Mouse (Mus musculus): ENCODE measurements around the gene Sgpp2.

Sgpp2 gene

DNA sequence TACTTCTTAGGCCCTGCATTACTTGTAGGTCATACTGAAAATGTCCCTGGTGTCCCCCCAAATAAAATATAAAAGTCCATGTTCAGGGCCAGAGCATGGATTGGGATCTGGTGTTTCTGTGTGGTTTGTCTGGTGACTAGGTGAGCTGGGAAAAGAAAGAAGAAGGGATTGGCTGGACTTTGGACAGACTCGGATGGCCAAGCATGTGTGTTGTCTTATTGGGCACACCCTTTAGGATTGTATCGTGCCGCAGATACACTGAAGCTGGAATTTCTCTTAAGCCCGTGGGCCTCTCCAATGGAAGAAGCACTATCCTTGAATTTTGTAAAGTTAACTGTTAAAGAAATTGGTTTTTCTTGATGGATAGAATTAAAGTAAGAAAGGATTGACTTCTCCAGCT, 91.3 kb downstream of the Sgpp2 start:
- no peak for DNase-seq (ENCODE audit: low spot score)

DNA sequence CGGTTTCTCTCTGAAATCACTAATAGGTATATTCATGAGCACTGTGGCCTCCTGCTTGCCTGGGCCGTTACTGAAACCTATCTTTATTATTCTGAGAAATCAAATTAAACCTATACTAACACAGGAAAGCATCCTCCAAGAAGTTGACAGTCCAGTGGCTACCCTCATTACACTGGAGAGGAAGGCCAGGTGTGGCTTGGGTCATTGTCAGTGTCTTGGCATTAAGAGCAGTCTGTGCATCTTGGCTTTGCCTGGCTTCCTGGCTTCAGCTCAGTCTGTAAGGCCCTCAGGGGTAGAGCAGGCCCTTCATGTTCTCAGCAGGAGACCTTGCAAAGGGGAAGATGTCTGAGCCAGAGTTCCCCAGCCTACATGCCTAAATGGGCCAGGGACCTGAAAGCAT, 99.3 kb downstream of the Sgpp2 start:
- no peak for DNase-seq (ENCODE audit: low spot score)

- no peak for DNase-seq (ENCODE audit: low spot score)
Measured at GRCm38 (mm10) chr1:78412668-78413067, 102.5 kb downstream of the Sgpp2 start.

DNA sequence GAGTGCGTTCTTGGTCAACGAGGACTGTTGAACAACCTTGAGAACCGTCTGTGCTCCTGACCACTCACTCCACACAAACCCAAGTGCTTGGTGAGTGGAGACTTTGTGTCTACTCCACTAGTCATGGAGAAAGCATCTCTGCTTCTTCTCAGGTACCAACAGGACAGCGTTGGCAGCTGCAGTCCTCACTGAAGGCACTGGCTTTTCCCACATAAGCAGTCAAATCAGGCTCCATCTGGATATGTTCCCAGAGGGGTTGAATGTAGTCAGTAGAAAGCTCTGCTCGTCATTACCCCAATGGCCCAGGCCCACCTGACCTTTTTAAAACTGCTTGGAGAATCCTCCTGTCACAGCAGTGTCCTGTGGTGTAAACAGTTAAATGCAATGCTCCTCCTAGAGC, 104.3 kb downstream of the Sgpp2 start:
- DNase-seq (ENCODE audit: low spot score) = no peak

- no peak for DNase-seq (ENCODE audit: low spot score)
Measured at GRCm38 (mm10) chr1:78417154-78417911, 107.2 kb downstream of the Sgpp2 start.

DNA sequence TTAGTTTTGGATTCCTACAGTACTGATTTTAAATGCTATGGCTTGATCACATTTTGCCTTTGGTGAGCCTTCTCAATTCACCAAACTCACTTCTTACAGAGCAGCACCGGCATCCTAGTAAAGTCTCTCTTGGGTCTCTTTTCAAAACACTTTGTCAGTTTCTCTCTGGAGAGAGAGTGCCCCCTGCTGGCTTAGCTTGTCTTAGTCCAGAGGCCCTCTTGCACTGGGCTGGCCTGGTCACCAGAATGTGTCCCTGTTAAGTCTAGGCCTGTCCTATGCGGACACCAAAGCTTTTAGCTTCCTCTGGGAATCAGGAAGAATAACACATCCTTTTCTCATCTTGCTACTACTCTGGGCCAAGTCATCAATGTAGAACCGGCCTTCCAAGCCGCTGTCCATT, 109.4 kb downstream of the Sgpp2 start:
- peak; percentile 77 for DNase-seq (ENCODE audit: low spot score)

DNA sequence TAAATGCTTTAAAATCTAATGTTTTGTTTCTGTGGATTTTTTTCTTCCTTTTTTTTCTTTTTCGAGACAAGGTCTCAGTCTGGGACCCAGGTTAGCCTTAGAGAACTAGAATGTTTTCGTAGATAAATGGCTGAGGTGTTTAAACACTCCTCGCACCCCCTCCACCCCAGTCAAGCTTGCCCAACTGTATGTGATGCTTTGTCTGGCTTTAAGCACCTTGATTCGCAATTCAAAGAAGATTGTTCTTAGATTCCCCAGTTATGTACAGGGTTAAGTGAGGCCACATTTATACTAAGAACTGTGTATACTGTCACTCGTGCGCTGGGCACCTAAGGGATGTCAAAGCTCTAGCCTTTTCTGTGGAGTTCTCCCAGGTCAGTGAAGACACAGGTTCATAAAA, 110.1 kb downstream of the Sgpp2 start:
- DNase-seq (ENCODE audit: low spot score) = no peak

DNA sequence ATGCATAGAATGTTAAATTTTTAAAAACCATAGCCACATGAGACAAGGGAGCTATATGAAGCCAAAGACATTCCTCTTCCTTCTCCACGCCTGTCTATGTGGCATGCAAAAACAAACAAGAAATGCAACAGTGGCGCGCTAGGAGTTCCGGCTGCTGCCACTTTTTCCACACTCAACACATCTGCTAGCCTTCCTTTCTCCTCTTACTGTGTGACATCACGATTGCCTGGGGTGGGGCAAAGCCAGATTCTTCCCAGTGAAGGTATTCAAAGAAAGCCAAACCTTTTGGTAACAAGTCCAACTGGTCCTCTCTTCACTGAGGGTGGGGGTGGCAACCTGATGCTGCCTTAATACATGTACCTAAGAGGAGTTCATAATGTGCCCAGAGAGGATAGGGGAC, 111.6 kb downstream of the Sgpp2 start:
- no peak for DNase-seq (ENCODE audit: low spot score)

DNA sequence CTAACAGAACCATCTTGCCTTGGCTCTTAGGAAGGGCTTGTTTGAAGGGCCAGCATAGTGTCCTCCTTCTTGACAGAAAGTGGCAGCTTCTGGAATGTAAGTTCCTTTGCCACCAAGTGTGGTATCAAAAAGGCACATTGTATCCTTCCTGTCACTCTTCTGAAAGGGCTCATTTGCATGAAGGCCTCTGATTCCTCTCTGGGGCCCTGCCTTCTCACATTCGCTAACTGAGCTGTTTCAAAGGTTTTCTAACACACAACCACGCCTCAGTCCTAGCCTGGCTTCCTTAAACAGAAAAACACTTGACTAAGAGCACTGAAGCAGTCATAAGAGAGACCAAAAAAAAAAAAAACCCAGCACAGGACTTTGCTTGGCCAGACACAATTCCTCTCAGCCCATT, 112.4 kb downstream of the Sgpp2 start:
- DNase-seq (ENCODE audit: low spot score) = no peak

DNA sequence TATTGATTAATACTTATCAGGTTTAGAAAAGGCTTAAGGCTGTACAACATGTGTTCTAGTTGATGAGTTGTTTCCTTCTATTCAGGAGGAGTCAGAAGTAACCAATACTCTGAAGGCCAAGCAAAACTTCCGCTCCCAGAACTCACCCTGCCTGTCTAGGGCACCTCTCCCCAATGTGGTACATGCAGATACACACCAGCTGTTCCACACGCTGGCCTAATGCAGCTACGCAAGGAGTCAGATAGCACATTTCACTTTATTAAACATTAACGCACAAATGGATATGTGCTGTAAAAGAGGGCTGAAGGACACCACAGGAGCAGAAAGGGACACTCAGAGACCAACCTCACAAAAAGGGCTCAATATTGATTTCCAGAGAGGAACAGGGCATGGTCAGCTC, 114.7 kb downstream of the Sgpp2 start:
- no peak for DNase-seq (ENCODE audit: low spot score)

DNA sequence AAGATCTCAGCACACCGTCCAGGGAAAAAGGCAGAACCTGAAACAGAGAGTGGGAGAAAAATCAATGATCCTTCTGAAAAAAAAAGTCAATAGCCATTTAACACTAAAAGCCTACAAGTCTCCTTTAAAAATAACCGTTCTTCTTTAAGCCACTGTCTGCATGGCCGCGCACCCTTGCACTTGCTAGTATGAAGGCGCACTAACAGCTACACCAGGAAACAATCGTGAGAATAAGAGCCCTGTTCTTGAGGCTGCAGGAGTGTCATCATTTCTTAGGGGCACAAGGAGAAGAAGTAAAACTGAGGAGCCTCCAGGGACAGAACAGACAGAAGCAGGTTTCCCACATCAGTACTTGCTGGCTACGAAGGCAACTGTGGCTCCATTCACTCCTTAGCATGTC, 115.2 kb downstream of the Sgpp2 start:
- no peak for DNase-seq (ENCODE audit: low spot score)

DNA sequence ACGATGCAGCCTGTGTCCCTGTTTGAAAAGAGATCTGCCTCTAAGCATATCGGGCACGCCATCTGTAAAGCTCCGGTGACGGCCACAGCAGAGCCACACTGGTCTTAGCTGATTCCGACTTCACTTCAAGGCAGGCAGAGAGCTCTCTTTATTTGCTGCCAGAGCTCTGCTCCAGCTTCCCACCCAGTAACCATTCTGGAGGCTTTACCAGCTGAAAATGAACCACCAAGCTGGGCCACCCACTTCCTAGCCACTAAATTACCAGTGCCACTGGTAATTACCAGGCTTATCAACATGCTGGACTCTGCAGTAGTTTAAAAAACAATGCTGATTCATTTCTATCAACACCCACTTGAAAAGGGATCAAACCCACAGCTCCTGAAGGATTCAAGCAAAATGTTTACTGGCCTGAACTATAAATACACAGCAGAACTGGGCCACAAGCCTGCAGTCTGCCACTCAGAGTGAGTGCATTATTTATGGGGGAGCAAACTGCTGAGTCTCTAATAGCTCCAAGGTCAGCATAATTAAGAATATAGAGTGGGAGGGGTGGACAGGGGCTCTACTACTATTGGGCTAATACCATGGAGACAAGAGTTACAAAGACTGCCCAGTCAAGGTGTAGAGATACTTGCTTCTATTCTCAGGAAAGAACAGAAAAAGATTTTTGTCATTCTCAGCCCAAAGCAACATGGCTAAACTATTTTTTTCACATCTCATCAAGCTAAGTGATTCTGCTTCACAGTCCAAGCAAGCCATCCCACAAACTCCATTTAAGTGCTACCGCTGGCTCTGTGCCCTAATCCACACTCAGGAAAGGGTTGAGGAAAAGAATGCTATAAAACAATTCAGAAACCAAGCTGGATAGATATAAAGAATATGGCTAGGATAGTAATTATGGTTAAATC, 115.9 kb downstream of the Sgpp2 start:
- DNase-seq (ENCODE audit: low spot score) = no peak

DNA sequence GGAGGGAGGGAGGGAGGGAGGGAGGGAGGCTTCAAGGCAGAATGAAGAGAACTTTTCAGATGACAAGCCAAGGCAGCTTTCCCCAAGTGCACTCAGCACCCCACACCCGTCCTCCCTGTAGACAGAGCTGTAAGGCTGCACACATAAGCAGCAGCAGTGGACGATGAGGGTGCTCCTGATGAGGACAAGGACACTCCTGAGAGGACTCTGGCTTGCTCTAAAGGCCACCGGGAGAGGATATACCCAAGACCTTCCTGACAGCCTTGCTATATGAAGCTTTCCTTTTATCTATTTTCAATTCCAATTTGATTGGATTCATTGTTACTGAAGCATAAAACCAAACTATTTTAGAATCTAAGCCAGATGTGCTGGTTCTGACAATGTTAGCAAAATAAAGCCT, 116.7 kb downstream of the Sgpp2 start:
- DNase-seq (ENCODE audit: low spot score) = no peak

GRCm38 (mm10) chr1:78428851-78429250, 118.7 kb downstream of the Sgpp2 start:
- DNase-seq (ENCODE audit: low spot score) = no peak

DNA sequence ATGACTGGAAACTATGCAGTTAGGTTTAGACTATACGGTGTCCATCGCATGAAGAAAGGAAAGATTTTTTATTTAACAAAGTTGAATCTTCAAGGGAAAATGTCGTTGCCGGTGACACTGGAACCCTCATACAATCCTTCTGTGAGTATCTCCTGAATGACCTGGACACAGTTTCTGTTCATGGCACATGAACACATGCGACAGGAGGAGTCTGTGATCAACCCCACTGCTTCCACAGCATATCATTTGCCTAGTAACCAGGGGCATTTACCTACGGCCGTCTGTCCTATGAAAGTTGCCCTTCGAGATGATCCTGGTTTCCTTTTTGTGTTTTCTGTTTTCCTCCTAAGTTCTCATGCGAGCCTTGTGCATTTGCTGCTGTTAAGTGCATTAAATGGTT, 123.3 kb downstream of the Sgpp2 start:
- DNase-seq (ENCODE audit: low spot score) = no peak

GRCm38 (mm10) chr1:78435967-78436366, 125.8 kb downstream of the Sgpp2 start:
- no peak for DNase-seq (ENCODE audit: low spot score)

DNA sequence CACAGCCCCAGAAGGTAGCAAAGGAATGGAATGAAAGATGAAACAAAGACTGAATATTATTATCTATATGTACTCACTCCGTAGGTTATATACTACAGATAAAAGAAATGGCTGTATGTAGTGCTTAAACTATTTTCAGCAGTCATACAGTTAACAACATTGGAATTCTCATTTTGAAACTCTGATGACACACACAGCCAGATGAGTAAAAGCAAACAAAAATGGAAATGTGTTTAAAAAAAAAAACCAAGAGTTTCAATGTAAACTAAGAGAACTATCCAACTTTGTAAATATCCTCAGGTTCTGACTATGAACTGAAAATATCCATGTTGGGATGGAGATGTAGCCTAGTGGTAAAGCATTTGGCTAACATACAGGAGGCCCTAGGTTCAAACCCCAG, 126.3 kb downstream of the Sgpp2 start:
- DNase-seq (ENCODE audit: low spot score) = no peak

DNA sequence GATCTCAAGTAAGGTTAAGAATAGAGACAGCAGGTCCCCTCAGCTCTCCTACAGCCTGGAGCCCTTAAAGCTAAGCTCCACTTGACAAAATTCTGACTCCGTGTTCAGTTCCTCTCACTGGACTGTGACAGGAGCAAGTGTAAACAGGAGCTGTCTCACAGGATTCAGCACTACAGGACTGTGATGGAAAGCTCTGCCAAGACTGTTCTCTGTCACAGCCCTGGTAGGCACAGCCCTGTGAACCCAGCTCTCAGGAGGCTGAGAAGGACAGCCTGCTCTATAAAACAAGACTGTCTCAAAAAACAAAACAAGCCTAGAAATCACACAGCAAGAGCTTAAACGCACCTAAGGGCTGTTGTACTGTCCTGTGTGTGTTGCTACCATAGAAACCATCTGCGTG, 127.0 kb downstream of the Sgpp2 start:
- no peak for DNase-seq (ENCODE audit: low spot score)

DNA sequence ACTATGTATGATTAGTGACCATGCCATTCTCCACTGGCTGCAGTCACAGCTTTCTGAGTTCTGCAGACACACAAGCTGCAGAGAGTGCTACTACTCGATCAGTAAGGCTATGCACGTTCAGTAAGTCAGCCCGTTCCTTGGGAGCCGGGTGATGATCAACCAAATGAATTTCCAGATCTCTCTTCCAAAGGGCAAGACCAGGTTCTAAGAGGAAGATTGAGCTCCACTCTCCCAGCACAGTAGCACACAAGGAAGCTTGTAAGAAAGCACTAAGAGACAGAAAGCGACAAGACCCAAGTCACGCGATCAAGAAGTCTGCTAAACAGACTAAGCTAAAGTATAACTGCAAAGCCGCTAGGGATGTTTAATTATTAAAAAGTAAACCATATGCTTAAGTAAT, 130.6 kb downstream of the Sgpp2 start:
- no peak for DNase-seq (ENCODE audit: low spot score)

DNA sequence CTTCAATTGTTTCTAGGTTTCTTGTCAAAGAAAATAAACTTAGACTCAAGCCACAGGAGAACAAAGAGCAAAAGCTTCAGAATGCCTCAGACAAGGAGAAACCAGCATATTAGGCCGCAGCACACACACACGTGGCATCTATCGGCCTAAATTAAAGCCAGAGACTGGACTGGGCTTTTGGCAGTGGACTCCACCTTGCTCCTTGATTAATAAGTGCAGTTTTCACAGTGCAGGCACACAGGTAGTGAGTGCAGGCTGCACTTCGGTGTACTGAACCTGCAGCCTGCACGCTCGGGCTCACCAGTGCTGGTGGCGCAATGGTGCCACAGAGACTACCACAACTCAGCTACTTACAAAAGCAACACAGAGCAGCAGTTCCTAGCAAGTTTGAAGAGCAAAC, 132.9 kb downstream of the Sgpp2 start:
- no peak for DNase-seq (ENCODE audit: low spot score)

DNA sequence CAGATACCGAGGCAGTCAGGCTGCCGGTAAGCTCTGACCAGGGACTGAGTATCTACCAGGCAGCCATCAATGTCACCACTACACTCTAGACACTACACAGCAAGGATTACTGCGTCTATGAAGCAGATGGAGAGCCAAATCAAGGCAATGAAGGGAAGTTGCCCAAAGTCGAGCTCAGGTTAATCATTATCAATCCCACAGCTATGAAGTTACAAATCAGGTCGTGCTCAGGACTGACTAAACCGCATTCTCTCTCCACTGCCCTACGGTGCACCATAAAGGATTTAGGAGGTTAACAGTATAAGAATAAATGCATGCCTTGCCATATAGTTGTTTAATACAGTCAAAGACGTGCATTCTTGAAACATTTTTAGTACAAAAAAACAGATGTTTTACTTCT, 136.1 kb downstream of the Sgpp2 start:
- no peak for DNase-seq (ENCODE audit: low spot score)

DNA sequence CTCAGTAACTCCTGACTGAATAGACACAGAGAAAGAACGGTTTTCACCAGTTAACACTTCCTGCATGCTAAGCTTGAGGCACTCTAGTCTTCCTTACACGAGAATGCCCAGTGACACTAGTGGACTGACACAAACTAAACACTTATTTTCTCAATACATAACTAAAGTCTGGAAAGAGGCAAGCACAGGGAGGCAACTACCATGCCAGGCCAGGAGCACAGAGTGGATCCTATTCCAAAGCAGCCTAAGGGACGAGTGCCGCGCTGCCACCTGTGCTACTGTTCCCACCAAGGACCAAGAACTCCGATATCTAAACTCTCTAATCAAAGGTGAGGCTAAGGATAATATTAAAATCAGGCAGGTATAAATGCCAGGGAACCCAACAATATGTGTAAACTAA, 136.6 kb downstream of the Sgpp2 start:
- DNase-seq (ENCODE audit: low spot score) = no peak

GRCm38 (mm10) chr1:78448091-78448490, 137.9 kb downstream of the Sgpp2 start:
- no peak for DNase-seq (ENCODE audit: low spot score)
